Mouse (Mus musculus) megakaryocyte, embryonic 14.5 days (primary cell): ENCODE results near the gene Smurf1. TPM values are rescaled to one million over a fixed set of nuclear protein-coding genes. Genes with fewer than 3 reads are reported as not detected.

Experiments used
- H3K27me3 ChIP-seq: replicated peaks from 2 replicates; pipeline ENCODE3; 2012; ENCODE audit warnings: inconsistent platforms
- H3K36me3 ChIP-seq: replicated peaks from 2 replicates; pipeline ENCODE3; 2012; ENCODE audit warnings: low read length, inconsistent platforms, mixed read lengths
- H3K4me1 ChIP-seq: 2 replicates; pipeline ENCODE4 v1.6.1; 2012; ENCODE audit warnings: inconsistent platforms
- H3K4me3 ChIP-seq: replicated peaks from 2 replicates; pipeline ENCODE3; 2012; ENCODE audit warnings: moderate library complexity, mild to moderate bottlenecking, inconsistent platforms
- H3K9me3 ChIP-seq: 2 replicates; pipeline ENCODE4 v1.6.1; 2012; ENCODE audit warnings: inconsistent platforms
- FLI1 ChIP-seq: IDR thresholded peaks from 2 replicates; pipeline ENCODE4 v1.6.1; 2012; ENCODE audit warnings: low read length, inconsistent platforms, mixed read lengths
- GATA1 ChIP-seq: IDR thresholded peaks from 3 replicates; pipeline ENCODE4 v1.6.1; 2012; ENCODE audit warnings: mixed read lengths, low read length, inconsistent platforms, borderline replicate concordance
- polyA plus RNA-seq: library from polyadenylated mRNA; stranded (reverse); fragments of >175 nt; gene quantifications from 2 replicates; pipeline ENCODE4 v1.2.3, GENCODE M21; 2012; ENCODE audit warnings: low replicate concordance; ENCODE audit not compliant: insufficient read depth

The Smurf1 gene
- polyA plus RNA-seq, 1 experiment: 3.2 TPM

GRCm38 (mm10) chr5:144881670-144882399 lies 83.8 kb downstream of the Smurf1 start:
- TF ChIP-seq FLI1 (no peak), GATA1 (no peak)
- peaks cover 23% of the 10 kb centered on the region for H3K4me1 ChIP-seq
- H3K9me3 ChIP-seq: no peaks in the 10 kb centered on the region; the same call in 1 of the 2 replicates
- peaks cover 94% of the 10 kb centered on the region for H3K36me3 ChIP-seq
- peaks cover 2% of the 10 kb centered on the region for H3K27me3 ChIP-seq
- H3K4me3 ChIP-seq: no peak overlapping the region

- Histone ChIP-seq H3K36me3 (peaks cover 53% of the 10 kb centered on the region), H3K4me1 (peaks cover 32% of the 10 kb centered on the region), H3K4me3 (no peak overlapping the region), H3K27me3 (peaks cover 12% of the 10 kb centered on the region), H3K9me3 (no peaks in the 10 kb centered on the region)
- TF ChIP-seq GATA1 (no peak), FLI1 (no peak)
Observed at GRCm38 (mm10) chr5:144877021-144877420, 88.6 kb downstream of the Smurf1 start.

- Histone ChIP-seq H3K9me3 (no peaks in the 10 kb centered on the region; the same call in 1 of the 2 replicates), H3K36me3 (peaks cover 41% of the 10 kb centered on the region), H3K4me1 (peaks cover 39% of the 10 kb centered on the region), H3K27me3 (peaks cover 12% of the 10 kb centered on the region), H3K4me3 (peak overlapping the region; percentile 70)
- TF ChIP-seq FLI1 (no peak), GATA1 (no peak)
Observed at GRCm38 (mm10) chr5:144875892-144876291, 89.8 kb downstream of the Smurf1 start.

GRCm38 (mm10) chr5:144875227-144875626 lies 90.4 kb downstream of the Smurf1 start:
- Histone ChIP-seq H3K4me3 (no peak overlapping the region), H3K27me3 (peaks cover 12% of the 10 kb centered on the region), H3K9me3 (no peaks in the 10 kb centered on the region; the same call in 1 of the 2 replicates), H3K36me3 (peaks cover 35% of the 10 kb centered on the region), H3K4me1 (peaks cover 46% of the 10 kb centered on the region)
- TF ChIP-seq FLI1 (no peak), GATA1 (no peak)

GRCm38 (mm10) chr5:144872867-144873266 lies 92.8 kb downstream of the Smurf1 start:
- Histone ChIP-seq H3K36me3 (peaks cover 32% of the 10 kb centered on the region), H3K27me3 (peaks cover 10% of the 10 kb centered on the region), H3K4me1 (peaks cover 63% of the 10 kb centered on the region), H3K4me3 (no peak overlapping the region), H3K9me3 (no peaks in the 10 kb centered on the region; the same call in 1 of the 2 replicates)
- TF ChIP-seq FLI1: no peak
- TF ChIP-seq GATA1: no peak

- no peaks in the 10 kb centered on the region; the same call in 1 of the 2 replicates for H3K9me3 ChIP-seq
- peaks cover 31% of the 10 kb centered on the region for H3K36me3 ChIP-seq
- H3K4me3 ChIP-seq: no peak overlapping the region
- H3K27me3 ChIP-seq: peaks cover 10% of the 10 kb centered on the region
- peaks cover 63% of the 10 kb centered on the region for H3K4me1 ChIP-seq
- TF ChIP-seq FLI1 (no peak), GATA1 (no peak)
Observed at GRCm38 (mm10) chr5:144872326-144872725, 93.3 kb downstream of the Smurf1 start.

GRCm38 (mm10) chr5:144871775-144872174 lies 93.9 kb downstream of the Smurf1 start:
- Histone ChIP-seq H3K4me1 (peaks cover 62% of the 10 kb centered on the region), H3K36me3 (peaks cover 25% of the 10 kb centered on the region), H3K4me3 (no peak overlapping the region), H3K27me3 (peaks cover 10% of the 10 kb centered on the region), H3K9me3 (no peaks in the 10 kb centered on the region; the same call in 1 of the 2 replicates)
- TF ChIP-seq GATA1: no peak
- no peak for TF ChIP-seq FLI1

- Histone ChIP-seq H3K4me1 (peaks cover 68% of the 10 kb centered on the region), H3K9me3 (no peaks in the 10 kb centered on the region; the same call in 1 of the 2 replicates), H3K36me3 (peaks cover 26% of the 10 kb centered on the region), H3K4me3 (peak overlapping the region; percentile 28), H3K27me3 (peaks cover 10% of the 10 kb centered on the region)
- TF ChIP-seq FLI1 (peak; percentile 25; the same call in 1 of the 2 replicates), GATA1 (no peak)
Observed at GRCm38 (mm10) chr5:144870782-144871181, 94.9 kb downstream of the Smurf1 start.

GRCm38 (mm10) chr5:144869466-144869865 lies 96.2 kb downstream of the Smurf1 start:
- Histone ChIP-seq H3K36me3 (peaks cover 26% of the 10 kb centered on the region), H3K27me3 (peaks cover 7% of the 10 kb centered on the region), H3K4me3 (peak overlapping the region; percentile 78), H3K9me3 (no peaks in the 10 kb centered on the region; the same call in 1 of the 2 replicates), H3K4me1 (peaks cover 56% of the 10 kb centered on the region)
- TF ChIP-seq FLI1 (no peak), GATA1 (no peak)

GRCm38 (mm10) chr5:144866923-144867322 lies 98.7 kb downstream of the Smurf1 start:
- TF ChIP-seq FLI1: no peak
- TF ChIP-seq GATA1: no peak
- Histone ChIP-seq H3K4me3 (no peak overlapping the region), H3K27me3 (no peaks in the 10 kb centered on the region), H3K9me3 (no peaks in the 10 kb centered on the region; the same call in 1 of the 2 replicates), H3K4me1 (peaks cover 45% of the 10 kb centered on the region), H3K36me3 (peaks cover 26% of the 10 kb centered on the region)
